Mouse (Mus musculus) stomach, embryonic 15.5 days (tissue): ENCODE measurements around the gene Larp4. TPM values are rescaled to one million over a fixed set of nuclear protein-coding genes. Genes with fewer than 3 reads are reported as not detected.

Source experiments
- ATAC-seq: fragments of 200-750 bp; cut with Nextera tagmentation; 2 replicates; pipeline ENCODE4 v1.8.0; 2017; ENCODE audit warnings: low read depth, moderate number of reproducible peaks, moderate TSS enrichment; ENCODE audit not compliant: insufficient read depth, low FRiP score
- H3K27ac ChIP-seq: fragments of 300-500 bp; sonication (generic); 2 replicates; pipeline ENCODE4 v1.5.1; 2015; ENCODE audit warnings: mild to moderate bottlenecking, inconsistent platforms
- H3K27me3 ChIP-seq: fragments of 300-500 bp; sonication (generic); replicated peaks from 2 replicates; pipeline ENCODE4 v1.6.1; 2015; ENCODE audit warnings: inconsistent platforms
- H3K36me3 ChIP-seq: fragments of 300-500 bp; sonication (generic); 2 replicates; pipeline ENCODE4 v1.6.1; 2015; ENCODE audit warnings: inconsistent platforms
- H3K4me1 ChIP-seq: fragments of 300-500 bp; sonication (generic); 2 replicates; pipeline ENCODE4 v1.6.1; 2015; ENCODE audit warnings: inconsistent platforms
- H3K4me2 ChIP-seq: fragments of 300-500 bp; sonication (generic); 2 replicates; pipeline ENCODE4 v1.6.1; 2015; ENCODE audit warnings: mild to moderate bottlenecking, inconsistent platforms
- H3K4me3 ChIP-seq: fragments of 300-500 bp; sonication (generic); replicated peaks from 2 replicates; pipeline ENCODE4 v1.5.1; 2015; ENCODE audit warnings: inconsistent platforms
- H3K9ac ChIP-seq: fragments of 300-500 bp; sonication (generic); 2 replicates; pipeline ENCODE4 v1.6.1; 2015; ENCODE audit warnings: inconsistent platforms
- H3K9me3 ChIP-seq: fragments of 300-500 bp; sonication (generic); 2 replicates; pipeline ENCODE4 v1.6.1; 2016; ENCODE audit warnings: inconsistent platforms
- WGBS: fragments of 180-500 bp; shearing (Covaris S2); methylation state at CpG from one replicate; pipeline ENCODE4 v1.1.7; 2015; 5-methylcytosine and 5-hydroxymethylcytosine counted together
- polyA plus RNA-seq: library from polyadenylated mRNA; unstranded; fragments of >200 nt; fragmentation: Nextera tagmentation; extraction: Ambion mirVana; gene quantifications from 2 replicates; pipeline ENCODE4 v1.2.1, GENCODE M21; 2015

The Larp4 gene
- polyA plus RNA-seq, 1 experiment from 2014 or later, result 34.2 TPM

GRCm38 (mm10) chr15:100021175-100021574 is 51.3 kb downstream of the Larp4 start:
- no peak overlapping the region for H3K9ac ChIP-seq
- H3K4me2 ChIP-seq, result no peak overlapping the region
- H3K36me3 ChIP-seq, result 0 out of 2 replicates have a peak, but pooled peaks cover 3% of the 10 kb centered on the region
- H3K4me3 ChIP-seq, result no peak overlapping the region
- no peak overlapping the region for H3K27ac ChIP-seq
- no peaks in the 10 kb centered on the region for H3K27me3 ChIP-seq
- H3K9me3 ChIP-seq, result no peaks in the 10 kb centered on the region
- 92% methylated on average over 1 of the region's 1 CpGs for WGBS
- no peak for ATAC-seq
- H3K4me1 ChIP-seq, result no peaks in the 10 kb centered on the region

GRCm38 (mm10) chr15:100022923-100023322 is 53.1 kb downstream of the Larp4 start:
- H3K4me1 ChIP-seq, result no peaks in the 10 kb centered on the region
- no peak for ATAC-seq
- no peak overlapping the region for H3K9ac ChIP-seq
- H3K4me2 ChIP-seq, result no peak overlapping the region
- WGBS, result 16% methylated on average over 5 of the region's 5 CpGs
- H3K4me3 ChIP-seq, result no peak overlapping the region
- H3K27ac ChIP-seq, result no peak overlapping the region
- H3K27me3 ChIP-seq, result no peaks in the 10 kb centered on the region
- H3K9me3 ChIP-seq, result no peaks in the 10 kb centered on the region
- H3K36me3 ChIP-seq, result no peaks in the 10 kb centered on the region

- no peak overlapping the region for H3K4me3 ChIP-seq
- no peak overlapping the region for H3K4me2 ChIP-seq
- ATAC-seq, result no peak
- H3K27me3 ChIP-seq, result no peaks in the 10 kb centered on the region
- H3K9me3 ChIP-seq, result no peaks in the 10 kb centered on the region
- H3K9ac ChIP-seq, result no peak overlapping the region
- H3K27ac ChIP-seq, result no peak overlapping the region
- no peaks in the 10 kb centered on the region for H3K36me3 ChIP-seq
- 75% methylated on average over 11 of the region's 11 CpGs for WGBS
- H3K4me1 ChIP-seq, result no peaks in the 10 kb centered on the region
These were observed 55.4 kb downstream of the Larp4 start for GRCm38 (mm10) chr15:100025076-100025834.

- no peak for ATAC-seq
- 76% methylated on average over 2 of the region's 2 CpGs for WGBS
- no peak overlapping the region for H3K9ac ChIP-seq
- H3K4me2 ChIP-seq, result no peak overlapping the region
- H3K27ac ChIP-seq, result no peak overlapping the region
- no peaks in the 10 kb centered on the region for H3K4me1 ChIP-seq
- H3K4me3 ChIP-seq, result no peak overlapping the region
- H3K9me3 ChIP-seq, result no peaks in the 10 kb centered on the region
- H3K27me3 ChIP-seq, result no peaks in the 10 kb centered on the region
- no peaks in the 10 kb centered on the region for H3K36me3 ChIP-seq
These were observed 58.3 kb downstream of the Larp4 start for GRCm38 (mm10) chr15:100028133-100028532.

- WGBS, result 50% methylated on average over 8 of the region's 8 CpGs
- H3K4me1 ChIP-seq, result no peaks in the 10 kb centered on the region
- no peak overlapping the region for H3K27ac ChIP-seq
- no peaks in the 10 kb centered on the region for H3K9me3 ChIP-seq
- H3K4me2 ChIP-seq, result no peak overlapping the region
- H3K9ac ChIP-seq, result no peak overlapping the region
- no peak overlapping the region for H3K4me3 ChIP-seq
- no peaks in the 10 kb centered on the region for H3K36me3 ChIP-seq
- no peak for ATAC-seq
- no peaks in the 10 kb centered on the region for H3K27me3 ChIP-seq
These were observed 59.6 kb downstream of the Larp4 start for GRCm38 (mm10) chr15:100029497-100029896.

- no peak for ATAC-seq
- no peak overlapping the region for H3K4me3 ChIP-seq
- 86% methylated on average over 2 of the region's 2 CpGs for WGBS
- H3K27ac ChIP-seq, result no peak overlapping the region
- no peak overlapping the region for H3K4me2 ChIP-seq
- H3K4me1 ChIP-seq, result no peaks in the 10 kb centered on the region
- H3K9me3 ChIP-seq, result no peaks in the 10 kb centered on the region
- no peaks in the 10 kb centered on the region for H3K27me3 ChIP-seq
- no peak overlapping the region for H3K9ac ChIP-seq
- H3K36me3 ChIP-seq, result no peaks in the 10 kb centered on the region
These were observed 60.0 kb downstream of the Larp4 start for GRCm38 (mm10) chr15:100029900-100030299.

GRCm38 (mm10) chr15:100032546-100032945 is 62.7 kb downstream of the Larp4 start:
- no peak for ATAC-seq
- 91% methylated on average over 3 of the region's 3 CpGs for WGBS
- Histone ChIP-seq H3K4me2 (no peak overlapping the region), H3K9me3 (no peaks in the 10 kb centered on the region), H3K27me3 (no peaks in the 10 kb centered on the region), H3K27ac (no peak overlapping the region), H3K36me3 (no peaks in the 10 kb centered on the region), H3K4me3 (no peak overlapping the region), H3K9ac (no peak overlapping the region), H3K4me1 (no peaks in the 10 kb centered on the region)

- Histone ChIP-seq H3K27me3 (no peaks in the 10 kb centered on the region), H3K4me2 (peak within 1 kb of the TSS; percentile 73), H3K9me3 (no peaks in the 10 kb centered on the region), H3K4me3 (peak within 1 kb of the TSS; percentile 84), H3K27ac (peak within 1 kb of the TSS; percentile 94), H3K36me3 (no peaks in the 10 kb centered on the region), H3K4me1 (peaks cover 19% of the 10 kb centered on the region), H3K9ac (peak within 1 kb of the TSS; percentile 86)
- under 1% methylated on average over 62 of the region's 68 CpGs for WGBS
- ATAC-seq, result peak; percentile 84
These were observed 68.7 kb downstream of the Larp4 start, which contains the start of gene Dip2b for GRCm38 (mm10) chr15:100038470-100038971. Dip2b (plus strand) TSS chr15:100038664.

GRCm38 (mm10) chr15:100039001-100039701 is 69.3 kb downstream of the Larp4 start:
- Histone ChIP-seq H3K4me1 (peaks cover 19% of the 10 kb centered on the region), H3K27me3 (no peaks in the 10 kb centered on the region), H3K27ac (peak overlapping the region; percentile 94), H3K4me3 (peak overlapping the region; percentile 84), H3K9ac (peak overlapping the region; percentile 86), H3K4me2 (peak overlapping the region; percentile 73), H3K36me3 (no peaks in the 10 kb centered on the region), H3K9me3 (no peaks in the 10 kb centered on the region)
- WGBS, result under 1% methylated on average over 36 of the region's 36 CpGs
- no peak; the same call in 1 of the 2 replicates for ATAC-seq

- WGBS, result 29% methylated on average over 14 of the region's 14 CpGs
- H3K9me3 ChIP-seq, result no peaks in the 10 kb centered on the region
- H3K27me3 ChIP-seq, result no peaks in the 10 kb centered on the region
- peaks cover 26% of the 10 kb centered on the region for H3K4me1 ChIP-seq
- H3K4me3 ChIP-seq, result no peak overlapping the region
- peak overlapping the region; percentile 27; the same call in 1 of the 2 replicates for H3K27ac ChIP-seq
- no peak for ATAC-seq
- H3K9ac ChIP-seq, result no peak overlapping the region
- H3K36me3 ChIP-seq, result no peaks in the 10 kb centered on the region
- H3K4me2 ChIP-seq, result peak overlapping the region; percentile 73
These were observed 70.8 kb downstream of the Larp4 start for GRCm38 (mm10) chr15:100040541-100041266.

GRCm38 (mm10) chr15:100041267-100042047 is 71.6 kb downstream of the Larp4 start:
- no peaks in the 10 kb centered on the region for H3K27me3 ChIP-seq
- H3K9ac ChIP-seq, result no peak overlapping the region
- H3K36me3 ChIP-seq, result no peaks in the 10 kb centered on the region
- WGBS, result 32% methylated on average over 10 of the region's 10 CpGs
- peaks cover 32% of the 10 kb centered on the region for H3K4me1 ChIP-seq
- no peaks in the 10 kb centered on the region for H3K9me3 ChIP-seq
- H3K4me3 ChIP-seq, result no peak overlapping the region
- peak overlapping the region; percentile 61 for H3K27ac ChIP-seq
- peak overlapping the region; percentile 31 for H3K4me2 ChIP-seq
- no peak for ATAC-seq
